Mouse (Mus musculus) intestine, embryonic 16.5 days (tissue): ENCODE results near the gene Kif26b. TPM values are rescaled to one million over a fixed set of nuclear protein-coding genes. Genes with fewer than 3 reads are reported as not detected.
A peak's percentile ranks its signal among the peaks of the same experiment; 100 is the strongest.

Experiments
- ATAC-seq: fragments of 200-750 bp; cut with Nextera tagmentation; 2 replicates; pipeline ENCODE4 v1.8.0; 2017; ENCODE audit warnings: moderate TSS enrichment, moderate library complexity
- H3K27ac ChIP-seq: fragments of 300-500 bp; sonication (generic); 2 replicates; pipeline ENCODE4 v1.5.1; 2014; ENCODE audit warnings: mild to moderate bottlenecking, low read length
- H3K27me3 ChIP-seq: fragments of 300-500 bp; sonication (generic); replicated peaks from 2 replicates; pipeline ENCODE4 v1.6.1; 2014; ENCODE audit warnings: low read length, control low read depth, mixed read lengths; ENCODE audit not compliant: control insufficient read depth, insufficient read depth
- H3K36me3 ChIP-seq: fragments of 300-500 bp; sonication (generic); 2 replicates; pipeline ENCODE4 v1.6.1; 2014; ENCODE audit warnings: low read length, control low read depth; ENCODE audit not compliant: control insufficient read depth, insufficient read depth
- H3K4me1 ChIP-seq: fragments of 300-500 bp; sonication (generic); 2 replicates; pipeline ENCODE4 v1.6.1; 2014; ENCODE audit warnings: low read length, control low read depth, mixed read lengths; ENCODE audit not compliant: control insufficient read depth, insufficient read depth
- H3K4me2 ChIP-seq: fragments of 300-500 bp; sonication (generic); 2 replicates; pipeline ENCODE4 v1.6.1; 2014; ENCODE audit warnings: low read depth, low read length, control low read depth
- H3K4me3 ChIP-seq: fragments of 300-500 bp; sonication (generic); 2 replicates; pipeline ENCODE4 v1.5.1; 2014; ENCODE audit warnings: mild to moderate bottlenecking, low read length
- H3K9ac ChIP-seq: fragments of 300-500 bp; sonication (generic); 2 replicates; pipeline ENCODE4 v1.6.1; 2014; ENCODE audit warnings: low read depth, low read length
- H3K9me3 ChIP-seq: fragments of 300-500 bp; sonication (generic); 2 replicates; pipeline ENCODE4 v1.6.1; 2016; ENCODE audit warnings: low read length, control low read depth; ENCODE audit not compliant: control insufficient read depth
- WGBS: fragments of 180-500 bp; shearing (Covaris S2); extraction: QIAGEN DNeasy Blood & Tissue Kit; methylation state at CpG from one replicate; pipeline ENCODE4 v1.1.7; 2014; 5-methylcytosine and 5-hydroxymethylcytosine counted together
- polyA plus RNA-seq: library from polyadenylated mRNA; unstranded; fragments of >200 nt; fragmentation: Nextera tagmentation; extraction: Ambion mirVana; gene quantifications from 2 replicates; pipeline ENCODE4 v1.2.1, GENCODE M21; 2015

Kif26b gene
- polyA plus RNA-seq, 1 experiment from 2014 or later: 1.5 TPM

GRCm38 (mm10) chr1:178677630-178678221, 148.8 kb downstream of the Kif26b start:
- Histone ChIP-seq H3K4me1 (peaks cover 2% of the 10 kb centered on the region; the same call in 1 of the 2 replicates), H3K4me2 (no peak overlapping the region), H3K36me3 (no peaks in the 10 kb centered on the region), H3K27ac (no peak overlapping the region), H3K9ac (no peak overlapping the region), H3K9me3 (no peaks in the 10 kb centered on the region), H3K27me3 (no peaks in the 10 kb centered on the region), H3K4me3 (no peak overlapping the region)
- ATAC-seq: peak; percentile 82
- WGBS: 64% methylated on average over 4 of the region's 4 CpGs

- no peak overlapping the region for H3K4me2 ChIP-seq
- H3K4me3 ChIP-seq: no peak overlapping the region
- peak; percentile 32 for ATAC-seq
- H3K9me3 ChIP-seq: no peaks in the 10 kb centered on the region
- H3K4me1 ChIP-seq: peaks cover 2% of the 10 kb centered on the region; the same call in 1 of the 2 replicates
- H3K9ac ChIP-seq: no peak overlapping the region
- no peaks in the 10 kb centered on the region for H3K36me3 ChIP-seq
- H3K27ac ChIP-seq: no peak overlapping the region
- WGBS: 53% methylated on average over 10 of the region's 10 CpGs
- H3K27me3 ChIP-seq: no peaks in the 10 kb centered on the region
Observed at GRCm38 (mm10) chr1:178683631-178684030, 154.7 kb downstream of the Kif26b start.

GRCm38 (mm10) chr1:178684991-178685680, 156.2 kb downstream of the Kif26b start:
- Histone ChIP-seq H3K27me3 (no peaks in the 10 kb centered on the region), H3K9ac (no peak overlapping the region), H3K4me3 (no peak overlapping the region), H3K9me3 (no peaks in the 10 kb centered on the region), H3K36me3 (no peaks in the 10 kb centered on the region), H3K4me2 (no peak overlapping the region), H3K4me1 (peaks cover 2% of the 10 kb centered on the region; the same call in 1 of the 2 replicates), H3K27ac (no peak overlapping the region)
- ATAC-seq: peak; percentile 68
- WGBS: 71% methylated on average over 8 of the region's 8 CpGs

GRCm38 (mm10) chr1:178686881-178687280, 158.0 kb downstream of the Kif26b start:
- Histone ChIP-seq H3K27me3 (no peaks in the 10 kb centered on the region), H3K4me3 (no peak overlapping the region), H3K4me2 (no peak overlapping the region), H3K36me3 (no peaks in the 10 kb centered on the region), H3K9me3 (no peaks in the 10 kb centered on the region), H3K4me1 (peaks cover 2% of the 10 kb centered on the region; the same call in 1 of the 2 replicates), H3K9ac (no peak overlapping the region), H3K27ac (no peak overlapping the region)
- no peak for ATAC-seq

- H3K4me3 ChIP-seq: no peak overlapping the region
- WGBS: 64% methylated on average over 4 of the region's 4 CpGs
- H3K4me2 ChIP-seq: no peak overlapping the region
- H3K9ac ChIP-seq: no peak overlapping the region
- no peaks in the 10 kb centered on the region for H3K9me3 ChIP-seq
- H3K4me1 ChIP-seq: no peaks in the 10 kb centered on the region
- no peaks in the 10 kb centered on the region for H3K36me3 ChIP-seq
- no peak for ATAC-seq
- H3K27me3 ChIP-seq: no peaks in the 10 kb centered on the region
- H3K27ac ChIP-seq: no peak overlapping the region
Observed at GRCm38 (mm10) chr1:178689512-178689911, 160.6 kb downstream of the Kif26b start.

- no peak overlapping the region for H3K4me3 ChIP-seq
- no peaks in the 10 kb centered on the region for H3K9me3 ChIP-seq
- H3K9ac ChIP-seq: no peak overlapping the region
- H3K36me3 ChIP-seq: no peaks in the 10 kb centered on the region
- H3K4me1 ChIP-seq: no peaks in the 10 kb centered on the region
- no peaks in the 10 kb centered on the region for H3K27me3 ChIP-seq
- ATAC-seq: no peak
- H3K4me2 ChIP-seq: no peak overlapping the region
- H3K27ac ChIP-seq: no peak overlapping the region
- 92% methylated on average over 3 of the region's 3 CpGs for WGBS
Observed at GRCm38 (mm10) chr1:178691679-178692078, 162.8 kb downstream of the Kif26b start.

GRCm38 (mm10) chr1:178700102-178700501, 171.2 kb downstream of the Kif26b start:
- Histone ChIP-seq H3K27me3 (no peaks in the 10 kb centered on the region), H3K27ac (no peak overlapping the region), H3K4me1 (no peaks in the 10 kb centered on the region), H3K9ac (no peak overlapping the region), H3K4me3 (no peak overlapping the region), H3K36me3 (no peaks in the 10 kb centered on the region), H3K9me3 (no peaks in the 10 kb centered on the region), H3K4me2 (no peak overlapping the region)
- WGBS: 49% methylated on average over 4 of the region's 4 CpGs
- no peak for ATAC-seq

- Histone ChIP-seq H3K36me3 (no peaks in the 10 kb centered on the region), H3K4me3 (no peak overlapping the region), H3K4me2 (no peak overlapping the region), H3K27me3 (no peaks in the 10 kb centered on the region), H3K9ac (no peak overlapping the region), H3K27ac (no peak overlapping the region), H3K9me3 (no peaks in the 10 kb centered on the region), H3K4me1 (no peaks in the 10 kb centered on the region)
- no peak for ATAC-seq
- WGBS: 63% methylated on average over 8 of the region's 8 CpGs
Observed at GRCm38 (mm10) chr1:178703496-178703895, 174.6 kb downstream of the Kif26b start.

- no peaks in the 10 kb centered on the region for H3K36me3 ChIP-seq
- no peaks in the 10 kb centered on the region for H3K4me1 ChIP-seq
- 30% methylated on average over 7 of the region's 7 CpGs for WGBS
- no peaks in the 10 kb centered on the region for H3K9me3 ChIP-seq
- no peak overlapping the region for H3K27ac ChIP-seq
- H3K4me2 ChIP-seq: 0 out of 2 replicates have a peak overlapping the region, but pooled peaks have one; percentile 12
- H3K4me3 ChIP-seq: no peak overlapping the region
- peak; percentile 90 for ATAC-seq
- no peak overlapping the region for H3K9ac ChIP-seq
- H3K27me3 ChIP-seq: no peaks in the 10 kb centered on the region
Observed at GRCm38 (mm10) chr1:178707925-178708351, 179.0 kb downstream of the Kif26b start.
